Mouse (Mus musculus): ENCODE measurements at regions not wholly inside any gene's neighbourhood (a gene's known extent, or its start where the extent isn't known, plus 50 kb on each side); places are given as distances from the start of the nearest gene placed in this dataset.

DNA sequence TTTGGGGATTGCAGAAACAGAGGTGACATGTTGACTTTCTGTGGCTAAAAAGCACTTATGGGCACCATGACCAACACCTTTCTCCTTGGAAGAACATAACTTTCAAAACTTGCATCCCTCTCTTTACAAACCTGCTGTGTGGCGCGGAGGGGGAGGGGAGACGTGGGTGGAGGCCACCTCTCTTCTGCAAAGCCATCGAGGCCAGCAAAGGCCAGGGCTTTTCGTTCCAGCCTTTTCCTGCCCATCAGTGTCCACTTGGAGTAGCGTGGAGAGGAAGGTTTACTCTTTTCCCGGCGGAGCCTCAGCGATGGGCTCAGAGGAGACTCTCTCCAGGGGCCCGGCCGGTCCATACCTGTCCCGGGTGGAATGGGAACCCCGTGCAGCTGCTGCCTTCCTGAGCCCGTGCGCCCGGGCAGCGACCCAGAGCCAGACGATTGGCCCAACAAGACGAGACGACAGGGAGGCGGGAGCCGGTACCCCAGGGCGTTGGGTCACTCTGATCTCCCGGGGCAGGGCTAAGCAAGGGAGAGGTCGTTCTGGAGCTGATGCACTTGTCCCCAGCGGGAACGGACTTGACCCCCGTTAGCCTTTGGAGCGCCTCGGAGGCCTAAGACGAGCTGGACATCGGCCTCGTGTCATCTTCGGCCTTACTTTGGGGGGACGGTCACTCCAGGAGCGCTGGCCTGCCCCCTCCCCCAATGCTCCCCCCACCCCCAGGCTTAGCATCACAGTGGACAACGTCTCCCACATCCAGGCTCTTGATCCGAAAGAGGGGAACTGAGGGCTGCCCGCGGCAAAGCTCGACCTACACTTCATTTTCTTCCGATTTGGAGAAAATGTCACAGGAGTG lies 311.8 kb downstream of the Mtx2 start:
- DNase-seq (ENCODE audit: low read depth, low spot score), result no peak
- Histone ChIP-seq H3K4me3 (ENCODE audit: control insufficient read depth in 1 of 2, insufficient read depth in 1 of 2, low read depth in 2 of 2, low read length in 2 of 2) (no peak overlapping the region), H3K27me3 (ENCODE audit: control insufficient read depth in 1 of 2, insufficient read depth in 2 of 2, low read length in 2 of 2) (no peaks in the 10 kb centered on the region; a peak in 2 of 4 replicates)

DNA sequence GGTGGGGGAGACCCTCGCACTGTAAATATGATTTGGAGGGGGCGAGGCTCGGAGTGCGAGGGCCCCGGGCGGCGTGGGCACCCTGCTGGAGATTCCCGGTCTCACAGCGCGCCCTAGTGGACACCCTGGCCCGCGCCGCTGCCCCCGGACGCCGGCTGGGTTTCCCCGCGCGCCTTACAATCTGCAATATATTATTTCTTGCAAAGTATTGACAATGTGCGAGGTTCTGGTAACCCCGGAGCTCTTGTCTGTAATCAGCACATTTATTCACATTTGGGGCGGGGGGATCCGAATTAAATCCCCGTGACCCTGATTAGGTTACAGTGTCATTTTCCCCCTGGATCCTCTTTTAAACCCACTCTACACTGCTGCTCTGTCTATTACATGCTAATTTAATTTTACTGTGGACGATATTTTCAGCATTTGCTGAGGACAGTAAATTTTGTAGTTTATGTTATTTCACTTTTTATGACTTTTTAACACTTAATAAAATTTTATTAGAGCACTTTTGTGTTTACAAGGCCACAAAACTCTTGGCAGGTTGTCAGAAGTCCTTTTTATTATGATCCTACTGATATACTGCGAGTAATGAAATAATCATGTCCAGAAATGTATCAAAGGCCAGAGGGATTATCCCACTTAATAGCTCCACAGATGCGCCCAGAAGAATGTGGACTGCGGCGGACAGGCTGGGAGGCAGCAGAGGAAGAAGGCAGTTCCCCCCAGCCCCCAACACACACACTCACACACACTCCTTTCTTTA lies 312.6 kb downstream of the Mtx2 start:
- Histone ChIP-seq H3K4me1 (ENCODE audit: control insufficient read depth in 1 of 2, insufficient read depth in 2 of 2, low read length in 2 of 2) (no peaks in the 10 kb centered on the region), H3K4me3 (ENCODE audit: control insufficient read depth in 1 of 2, insufficient read depth in 1 of 2, low read depth in 2 of 2, low read length in 2 of 2) (no peak overlapping the region), H3K36me3 (ENCODE audit: control insufficient read depth in 1 of 2, insufficient read depth in 2 of 2, low read length in 2 of 2) (no peaks in the 10 kb centered on the region), H3K27me3 (ENCODE audit: control insufficient read depth in 1 of 2, insufficient read depth in 2 of 2, low read length in 2 of 2) (no peaks in the 10 kb centered on the region; a peak in 2 of 4 replicates), H3K9me3 (replicated peaks; ENCODE audit: insufficient read depth, low read length) (no peaks in the 10 kb centered on the region), H3K79me2 (ENCODE audit: control insufficient read depth, insufficient read depth, low read length, poor library complexity) (no peaks in the 10 kb centered on the region), H3K27ac (ENCODE audit: control insufficient read depth, low read depth, low read length) (no peak overlapping the region), H3K9ac (ENCODE audit: control insufficient read depth, low read depth, low read length, poor library complexity, severe bottlenecking) (no peak overlapping the region)
- DNase-seq (ENCODE audit: low read depth, low spot score), result no peak
- TF ChIP-seq CTCF (IDR thresholded peaks at IDR 0.05 in 2 of 3, conservative IDR thresholded peaks at IDR 0.05 in 1 of 3; ENCODE audit: control insufficient read depth in 1 of 3, insufficient read depth in 1 of 3, low read depth in 2 of 3, low read length in 3 of 3, poor library complexity in 1 of 3, severe bottlenecking in 1 of 3), result peak in 2 of 3 experiments; percentile 7 to 50; a peak in 3 of 6 replicates
- no peak for TF ChIP-seq TAL1 (IDR thresholded peaks at IDR 0.05; ENCODE audit: low read length)
- TF ChIP-seq GABPA (IDR thresholded peaks at IDR 0.05; ENCODE audit: low read depth, low read length), result no peak
- no peak for TF ChIP-seq ELF1 (IDR thresholded peaks at IDR 0.05; ENCODE audit: low read depth, low read length)
- TF ChIP-seq MAX (IDR thresholded peaks at IDR 0.05; ENCODE audit: low read length), result no peak
- no peak for TF ChIP-seq CHD1 (IDR thresholded peaks at IDR 0.05; ENCODE audit: low read depth, low read length)
- no peak for TF ChIP-seq BHLHE40 (IDR thresholded peaks at IDR 0.05; ENCODE audit: borderline replicate concordance, low read depth, low read length)

More for the DNA sequence above, 311.8 kb downstream of the Mtx2 start:
- TF ChIP-seq ZMIZ1 (IDR thresholded peaks at IDR 0.05; ENCODE audit: low read depth, low read length), result no peak
- no peak for TF ChIP-seq MAFK (IDR thresholded peaks at IDR 0.05; ENCODE audit: borderline replicate concordance, low read depth, low read length)
- TF ChIP-seq NRF1 (IDR thresholded peaks at IDR 0.05; ENCODE audit: insufficient read depth, low read depth, low read length, poor library complexity, severe bottlenecking), result no peak
- no peak for TF ChIP-seq EP300 (IDR thresholded peaks at IDR 0.05; ENCODE audit: low read depth in 1 of 2, low read length in 2 of 2)
- TF ChIP-seq TBP (IDR thresholded peaks at IDR 0.05; ENCODE audit: low read depth, low read length), result no peak
- no peaks in the 10 kb centered on the region for H3K4me1 ChIP-seq (ENCODE audit: control insufficient read depth in 1 of 2, insufficient read depth in 2 of 2, low read length in 2 of 2)
- H3K27ac ChIP-seq (ENCODE audit: control insufficient read depth, low read depth, low read length), result no peak overlapping the region
- H3K36me3 ChIP-seq (ENCODE audit: control insufficient read depth in 1 of 2, insufficient read depth in 2 of 2, low read length in 2 of 2), result no peaks in the 10 kb centered on the region
- H3K79me2 ChIP-seq (ENCODE audit: control insufficient read depth, insufficient read depth, low read length, poor library complexity), result no peaks in the 10 kb centered on the region
- H3K9ac ChIP-seq (ENCODE audit: control insufficient read depth, low read depth, low read length, poor library complexity, severe bottlenecking), result no peak overlapping the region
- H3K9me3 ChIP-seq (replicated peaks; ENCODE audit: insufficient read depth, low read length), result no peaks in the 10 kb centered on the region

Data from MEL (cell line).